Mouse (Mus musculus) layer of hippocampus, postnatal 25 days (tissue): ENCODE data around the gene Defb19. TPM values are rescaled to one million over a fixed set of nuclear protein-coding genes. Genes with fewer than 3 reads are reported as not detected.
A peak's percentile ranks its signal among the peaks of the same experiment; 100 is the strongest.

ENCODE experiments used
- DNase-seq, 2 experiments: peaks; one replicate each; pipeline ENCODE4 v3.0.0; 2022; ENCODE audit warnings: mixed read lengths in 2 of 2, low spot score in 1 of 2; ENCODE audit errors: extremely low spot score in 1 of 2
- total RNA-seq, 2 experiments: library from RNA; stranded (reverse); gene quantifications; 2 replicates each; pipeline ENCODE4 v1.2.3; 2021

The Defb19 gene
- total RNA-seq: not detected

- no peak for DNase-seq
Observed at GRCm38 (mm10) chr2:152580107-152580506, at the start of gene Defb19. Defb19 (minus strand) TSS chr2:152580312.

GRCm38 (mm10) chr2:152629904-152630303 is 49.8 kb upstream of the Defb19 start:
- no peak for DNase-seq

GRCm38 (mm10) chr2:152629239-152629638 is 49.1 kb upstream of the Defb19 start:
- no peak for DNase-seq

GRCm38 (mm10) chr2:152628066-152628465 is 48.0 kb upstream of the Defb19 start:
- DNase-seq: no peak

- no peak for DNase-seq
Observed at GRCm38 (mm10) chr2:152626774-152627591, 46.9 kb upstream of the Defb19 start, which contains the start of gene Rem1. Rem1 (plus strand) TSS chr2:152626951.

GRCm38 (mm10) chr2:152625256-152625655 is 45.1 kb upstream of the Defb19 start:
- no peak for DNase-seq

- no peak for DNase-seq
Observed at GRCm38 (mm10) chr2:152624566-152624965, 44.5 kb upstream of the Defb19 start.

GRCm38 (mm10) chr2:152622953-152623352 is 42.8 kb upstream of the Defb19 start, which contains the start of gene Defb25:
Defb25 (minus strand) TSS chr2:152623053.
- no peak for DNase-seq

GRCm38 (mm10) chr2:152622151-152622550 is 42.0 kb upstream of the Defb19 start:
- no peak for DNase-seq

GRCm38 (mm10) chr2:152620367-152621134 is 40.4 kb upstream of the Defb19 start:
- no peak for DNase-seq

GRCm38 (mm10) chr2:152617374-152617773 is 37.3 kb upstream of the Defb19 start:
- no peak for DNase-seq

- DNase-seq: no peak
Observed at GRCm38 (mm10) chr2:152616470-152616869, 36.4 kb upstream of the Defb19 start.

- DNase-seq: peak; percentile 29 to 31
Observed at GRCm38 (mm10) chr2:152615563-152615962, 35.5 kb upstream of the Defb19 start.

GRCm38 (mm10) chr2:152612193-152612592 is 32.1 kb upstream of the Defb19 start:
- DNase-seq: no peak

- no peak for DNase-seq
Observed at GRCm38 (mm10) chr2:152608719-152609118, 28.6 kb upstream of the Defb19 start.

GRCm38 (mm10) chr2:152607746-152608145 is 27.6 kb upstream of the Defb19 start:
- DNase-seq: no peak

GRCm38 (mm10) chr2:152604057-152604456 is 23.9 kb upstream of the Defb19 start, which contains the start of gene Defb36:
Defb36 (plus strand) TSS chr2:152604327.
- peak; percentile 18 to 60 for DNase-seq

- no peak for DNase-seq
Observed at GRCm38 (mm10) chr2:152601275-152601960, 21.3 kb upstream of the Defb19 start.

GRCm38 (mm10) chr2:152600076-152600475 is 20.0 kb upstream of the Defb19 start:
- no peak for DNase-seq

- no peak for DNase-seq
Observed at GRCm38 (mm10) chr2:152599299-152599698, 19.2 kb upstream of the Defb19 start, which contains the start of gene Defb45. Defb45 (minus strand) TSS chr2:152599399.

- DNase-seq: no peak
Observed at GRCm38 (mm10) chr2:152589021-152589420, 8.9 kb upstream of the Defb19 start.
